Mouse (Mus musculus): ENCODE measurements around the gene Slc39a9.

DNA sequence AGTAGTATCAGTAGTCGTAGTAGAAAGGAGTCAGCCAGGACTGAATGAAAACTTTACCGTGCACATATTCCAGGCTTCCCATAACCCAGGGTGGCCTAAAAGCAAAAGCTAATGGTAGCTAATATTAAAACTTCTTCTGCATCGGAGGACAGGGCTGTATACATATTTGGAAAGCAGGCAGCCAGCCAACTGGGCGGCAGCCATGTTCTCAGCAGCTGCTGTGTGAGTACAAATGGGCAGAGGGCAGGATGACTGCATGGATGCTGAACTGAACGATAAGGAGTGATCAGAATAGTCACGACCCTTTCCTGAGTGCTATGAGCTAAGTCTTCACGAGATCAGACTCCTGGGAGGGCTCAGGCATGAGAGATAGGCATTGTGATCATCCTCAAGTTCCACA is 57.6 kb downstream of the Slc39a9 start:
- TF ChIP-seq CTCF (conservative IDR thresholded peaks at IDR 0.05; ENCODE audit: low read length) (no peak), NANOG (IDR thresholded peaks at IDR 0.05; ENCODE audit: borderline replicate concordance, low read length) (no peak)
